Mouse (Mus musculus): ENCODE results near the gene Prokr1. TPM values are rescaled to one million over a fixed set of nuclear protein-coding genes. Genes with fewer than 3 reads are reported as not detected.

The Prokr1 gene
- total and polyA plus RNA-seq, 3 experiments, result 1.3 to 1.4 TPM; not detected in 1

GRCm38 (mm10) chr6:87567686-87568593 lies 22.6 kb downstream of the Prokr1 start:
- Histone ChIP-seq H3K27ac (ENCODE audit: control insufficient read depth, low read depth, low read length) (no peak overlapping the region), H3K9ac (ENCODE audit: control insufficient read depth, low read depth, low read length, poor library complexity, severe bottlenecking) (no peak overlapping the region), H3K4me3 (ENCODE audit: control insufficient read depth in 1 of 2, insufficient read depth in 1 of 2, low read depth in 2 of 2, low read length in 2 of 2) (no peak overlapping the region), H3K9me3 (replicated peaks; ENCODE audit: insufficient read depth, low read length) (no peaks in the 10 kb centered on the region), H3K36me3 (ENCODE audit: control insufficient read depth in 1 of 2, insufficient read depth in 2 of 2, low read length in 2 of 2) (no peaks in the 10 kb centered on the region; a peak in 1 of 4 replicates), H3K27me3 (ENCODE audit: control insufficient read depth in 1 of 2, insufficient read depth in 2 of 2, low read length in 2 of 2) (peaks cover 2 to 7% of the 10 kb centered on the region in 2 experiments; a peak in 3 of 4 replicates), H3K79me2 (ENCODE audit: control insufficient read depth, insufficient read depth, low read length, poor library complexity) (no peaks in the 10 kb centered on the region), H3K4me1 (ENCODE audit: control insufficient read depth in 1 of 2, insufficient read depth in 2 of 2, low read length in 2 of 2) (no peaks in the 10 kb centered on the region)
- DNase-seq (ENCODE audit: low read depth, low spot score), result no peak
- no peak for TF ChIP-seq NELFE (IDR thresholded peaks at IDR 0.05; ENCODE audit: low read depth, low read length)
- TF ChIP-seq CHD1 (IDR thresholded peaks at IDR 0.05; ENCODE audit: low read depth, low read length), result no peak
- TF ChIP-seq JUND (IDR thresholded peaks at IDR 0.05; ENCODE audit: low read depth, low read length), result no peak
- no peak for TF ChIP-seq MAZ (IDR thresholded peaks at IDR 0.05; ENCODE audit: low read depth, low read length)
- no peak for TF ChIP-seq EP300 (IDR thresholded peaks at IDR 0.05; ENCODE audit: low read depth in 1 of 2, low read length in 2 of 2)
- no peak for TF ChIP-seq MXI1 (IDR thresholded peaks at IDR 0.05; ENCODE audit: low read depth, low read length)
- no peak for TF ChIP-seq POLR2AphosphoS2 (IDR thresholded peaks at IDR 0.05; ENCODE audit: low read length)
- TF ChIP-seq ETS1 (IDR thresholded peaks at IDR 0.05; ENCODE audit: low read depth, low read length), result no peak
- TF ChIP-seq NRF1 (IDR thresholded peaks at IDR 0.05; ENCODE audit: insufficient read depth, low read depth, low read length, poor library complexity, severe bottlenecking), result no peak
- no peak for TF ChIP-seq RAD21 (IDR thresholded peaks at IDR 0.05; ENCODE audit: low read depth, low read length)

- Histone ChIP-seq H3K9ac (ENCODE audit: control insufficient read depth, low read depth, low read length, poor library complexity, severe bottlenecking) (no peak overlapping the region), H3K9me3 (replicated peaks; ENCODE audit: insufficient read depth, low read length) (no peaks in the 10 kb centered on the region), H3K36me3 (ENCODE audit: control insufficient read depth in 1 of 2, insufficient read depth in 2 of 2, low read length in 2 of 2) (no peaks in the 10 kb centered on the region; a peak in 1 of 4 replicates), H3K27ac (ENCODE audit: control insufficient read depth, low read depth, low read length) (no peak overlapping the region), H3K4me1 (ENCODE audit: control insufficient read depth in 1 of 2, insufficient read depth in 2 of 2, low read length in 2 of 2) (no peaks in the 10 kb centered on the region), H3K79me2 (ENCODE audit: control insufficient read depth, insufficient read depth, low read length, poor library complexity) (no peaks in the 10 kb centered on the region), H3K27me3 (ENCODE audit: control insufficient read depth in 1 of 2, insufficient read depth in 2 of 2, low read length in 2 of 2) (peaks cover 9 to 27% of the 10 kb centered on the region in 2 experiments), H3K4me3 (ENCODE audit: control insufficient read depth in 1 of 2, insufficient read depth in 1 of 2, low read depth in 2 of 2, low read length in 2 of 2) (no peak overlapping the region)
- TF ChIP-seq ZMIZ1 (IDR thresholded peaks at IDR 0.05; ENCODE audit: low read depth, low read length) (no peak), ETS1 (IDR thresholded peaks at IDR 0.05; ENCODE audit: low read depth, low read length) (no peak), MXI1 (IDR thresholded peaks at IDR 0.05; ENCODE audit: low read depth, low read length) (no peak), RCOR1 (IDR thresholded peaks at IDR 0.05; ENCODE audit: low read depth, low read length) (no peak), RAD21 (IDR thresholded peaks at IDR 0.05; ENCODE audit: low read depth, low read length) (no peak), BHLHE40 (IDR thresholded peaks at IDR 0.05; ENCODE audit: borderline replicate concordance, low read depth, low read length) (no peak), MAX (IDR thresholded peaks at IDR 0.05; ENCODE audit: low read length) (no peak)
- DNase-seq (ENCODE audit: low read depth, low spot score), result no peak
Measured at GRCm38 (mm10) chr6:87565166-87565565, 25.4 kb downstream of the Prokr1 start.
